Mouse (Mus musculus) monocyte, adult 5-6 weeks (primary cell): ENCODE data around the gene Gjb3. TPM values are rescaled to one million over a fixed set of nuclear protein-coding genes. Genes with fewer than 3 reads are reported as not detected.

Experiments
- ATAC-seq: fragments of 153-309, 156-312 bp; replicated peaks from 2 replicates; pipeline ENCODE4 v1.8.0; 2017; ENCODE audit warnings: mild to moderate bottlenecking; ENCODE audit not compliant: low TSS enrichment, insufficient number of reproducible peaks, severe bottlenecking, poor library complexity, low FRiP score
- total RNA-seq: library from RNA; stranded (forward); fragments of 200-1000, 200-491, 200-594 nt; gene quantifications from 3 replicates; pipeline ENCODE4 v1.2.3, GENCODE M21; 2017

Gjb3 gene
- total RNA-seq, 1 experiment from 2014 or later = not detected

GRCm38 (mm10) chr4:127345000-127345399, 14.4 kb upstream of the Gjb3 start:
- no peak for ATAC-seq

GRCm38 (mm10) chr4:127341372-127341771, 10.7 kb upstream of the Gjb3 start:
- ATAC-seq = no peak

GRCm38 (mm10) chr4:127337668-127338067, 7.0 kb upstream of the Gjb3 start:
- ATAC-seq = no peak

GRCm38 (mm10) chr4:127334870-127335504, 4.3 kb upstream of the Gjb3 start:
- no peak for ATAC-seq

DNA sequence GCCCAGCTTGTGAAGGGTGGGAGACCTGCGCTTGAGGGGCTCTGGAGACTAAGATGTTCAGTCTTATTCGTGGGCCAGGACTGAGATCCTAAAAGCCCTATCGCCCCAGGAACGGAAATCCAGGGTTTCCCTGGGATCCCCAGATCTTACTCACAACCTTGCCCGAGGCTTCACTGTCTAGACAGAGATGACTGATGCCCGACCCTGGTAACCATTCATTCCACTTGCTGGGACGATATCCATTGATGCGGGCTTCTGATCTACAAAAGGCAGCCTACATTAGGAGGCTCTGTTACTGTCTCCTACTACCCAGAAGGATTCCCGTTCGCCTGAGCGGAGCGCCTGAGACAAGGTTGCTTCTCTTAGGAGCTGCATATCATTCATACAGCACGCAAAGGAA, 527 bp upstream of the Gjb3 start:
- ATAC-seq = no peak

- ATAC-seq = no peak
These were observed 893 bp downstream of the Gjb3 start for GRCm38 (mm10) chr4:127329751-127330150.

DNA sequence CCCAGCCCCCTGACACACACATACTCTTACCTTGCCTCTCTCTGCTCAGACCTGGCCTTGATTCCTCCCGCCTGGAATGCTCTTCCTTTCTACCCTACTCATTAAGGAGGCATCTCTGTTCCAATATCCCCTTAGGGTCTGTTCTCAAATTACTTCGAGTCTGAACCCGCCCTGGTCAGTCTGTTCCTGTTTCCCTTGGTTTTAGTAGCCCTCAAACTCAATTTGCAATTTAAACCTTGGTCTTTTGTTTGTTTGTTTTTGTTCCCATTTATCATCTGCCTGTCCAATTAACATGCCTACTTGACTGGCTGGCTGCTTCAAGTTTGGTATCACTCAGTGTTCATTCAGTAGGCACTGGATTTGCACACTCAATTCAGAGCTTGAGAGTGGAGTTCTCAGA, 1.6 kb downstream of the Gjb3 start:
- ATAC-seq = no peak

DNA sequence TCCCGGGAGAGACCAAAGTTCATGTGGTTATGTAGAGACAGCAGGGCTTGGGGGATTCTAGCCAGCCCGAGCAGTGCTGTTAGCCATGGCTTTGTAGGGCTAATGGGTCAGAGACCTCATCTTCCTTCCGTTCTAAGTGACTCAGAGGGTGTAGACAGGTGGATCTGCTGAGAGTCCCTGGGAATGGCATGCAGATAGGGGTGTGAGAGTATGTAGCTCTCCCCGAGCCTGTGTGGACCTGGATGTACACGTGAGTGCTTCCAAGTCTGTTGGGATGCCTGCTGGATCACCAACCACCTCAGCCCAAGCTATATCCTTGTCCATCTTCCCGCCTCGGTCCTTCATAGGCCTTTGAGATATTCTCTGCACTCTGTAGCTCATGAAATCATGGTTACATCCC, 2.3 kb downstream of the Gjb3 start:
- ATAC-seq = no peak

DNA sequence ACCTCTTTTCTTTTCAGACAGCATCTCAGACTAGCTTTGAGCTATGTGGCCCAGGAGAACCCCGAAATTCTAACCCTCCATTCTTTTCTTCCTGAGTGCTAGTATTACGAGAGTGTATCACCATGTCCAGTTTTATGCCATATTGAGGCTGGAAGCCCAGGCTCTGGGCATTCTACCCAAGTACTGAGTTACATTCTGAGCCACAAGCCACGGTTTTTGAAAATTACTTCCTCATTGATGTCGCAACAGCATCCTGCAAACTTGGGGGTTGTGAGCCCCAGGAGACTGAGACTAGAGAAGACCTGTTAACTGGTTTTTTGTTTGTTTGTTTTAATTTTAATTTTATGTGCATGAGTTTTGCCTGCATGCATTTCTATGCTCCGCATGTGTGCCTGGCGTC, 2.9 kb downstream of the Gjb3 start:
- no peak for ATAC-seq

DNA sequence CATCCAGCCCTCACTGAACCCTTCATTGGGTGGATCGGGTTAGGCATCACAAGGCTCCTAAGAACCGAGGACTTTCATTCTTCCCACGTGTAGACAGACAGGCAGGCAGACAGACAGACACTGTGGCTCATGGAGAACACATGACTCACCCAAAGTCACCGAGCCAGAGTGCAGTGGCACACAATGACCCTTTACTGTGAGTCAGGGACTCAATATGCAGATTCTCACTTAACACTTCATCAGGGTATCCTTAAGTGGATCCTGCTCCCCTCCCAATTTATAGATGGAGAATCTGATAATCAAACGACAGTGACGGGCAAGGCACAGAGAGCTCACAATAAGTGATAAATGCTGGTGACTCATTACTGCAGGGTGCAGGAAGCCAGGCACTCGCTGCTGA, 3.4 kb downstream of the Gjb3 start:
- no peak for ATAC-seq

GRCm38 (mm10) chr4:127325276-127325675, 5.4 kb downstream of the Gjb3 start:
- ATAC-seq = no peak

- ATAC-seq = peak; percentile 32; the same call in 1 of the 2 replicates
These were observed 5.9 kb downstream of the Gjb3 start for GRCm38 (mm10) chr4:127324759-127325158.

GRCm38 (mm10) chr4:127324296-127324695, 6.3 kb downstream of the Gjb3 start:
- ATAC-seq = no peak

GRCm38 (mm10) chr4:127323651-127324050, 7.0 kb downstream of the Gjb3 start:
- ATAC-seq = no peak

DNA sequence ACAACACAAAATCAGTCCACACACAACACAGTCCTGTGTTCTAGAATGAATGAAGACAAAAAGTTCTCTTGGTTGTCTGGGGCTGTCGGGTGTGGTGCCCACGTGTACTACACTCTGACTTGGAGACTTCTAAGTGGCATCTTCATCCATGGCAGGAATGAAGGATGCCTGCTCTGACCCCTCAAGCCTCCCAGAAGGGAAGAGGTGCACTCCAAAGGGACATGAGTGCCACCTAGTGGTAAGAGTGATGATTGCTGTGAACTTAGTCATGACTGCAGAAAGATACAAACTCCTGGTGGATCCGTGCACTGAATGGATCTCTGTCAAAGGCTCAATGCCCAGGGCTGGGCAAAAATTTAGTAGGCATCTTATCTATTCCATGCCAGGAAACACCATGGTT, 11.0 kb downstream of the Gjb3 start:
- ATAC-seq = 0 out of 2 replicates have a peak, but pooled peaks have one; percentile 41

- no peak for ATAC-seq
These were observed 13.5 kb downstream of the Gjb3 start for GRCm38 (mm10) chr4:127317143-127317542.

DNA sequence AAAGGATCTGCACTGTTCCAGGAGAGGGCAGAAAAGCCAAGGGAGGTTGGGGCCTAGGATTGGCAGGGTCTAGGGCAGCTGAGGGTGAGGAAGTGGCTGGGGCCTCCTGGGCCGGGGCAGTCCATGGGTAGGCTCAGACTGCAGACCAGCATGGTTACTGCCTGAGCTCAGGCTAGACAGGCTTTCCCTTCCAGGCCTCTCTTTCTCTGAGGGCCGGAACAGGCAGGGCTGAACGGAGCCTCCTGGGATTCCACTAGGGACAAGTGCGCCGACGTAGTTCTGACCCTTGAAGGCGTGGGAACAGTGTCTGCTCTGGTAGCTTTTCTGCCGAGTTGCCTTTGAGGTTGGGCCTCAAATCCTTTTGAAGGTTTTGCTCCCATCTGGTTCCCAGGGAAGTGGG, 14.9 kb downstream of the Gjb3 start:
- no peak for ATAC-seq

- ATAC-seq = no peak
These were observed 16.1 kb downstream of the Gjb3 start for GRCm38 (mm10) chr4:127314585-127314984.

DNA sequence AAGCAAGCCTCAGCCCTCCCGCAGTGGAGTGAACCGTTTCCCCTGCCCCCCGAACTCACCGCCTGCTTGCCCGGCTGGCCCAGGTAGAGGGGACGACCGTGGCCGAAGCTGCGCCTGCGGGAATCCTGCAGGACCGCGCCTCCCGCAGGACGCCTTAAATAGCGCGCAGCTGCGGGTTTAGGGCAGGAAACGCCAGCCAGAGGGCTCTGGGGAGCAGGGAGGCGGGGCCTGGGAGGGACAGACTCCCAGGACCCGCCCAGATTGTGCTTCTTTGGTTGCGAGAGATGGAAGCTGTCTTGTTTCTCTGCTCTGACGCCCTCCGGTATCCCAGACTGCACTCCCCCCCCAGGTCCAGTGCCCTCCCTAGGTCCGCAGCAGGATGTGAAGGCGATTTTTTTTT, 16.8 kb downstream of the Gjb3 start, which contains the start of gene Gja4:
Gja4 (minus strand) TSS at position 179 of the 400 bp plus-strand sequence.
- ATAC-seq = no peak

GRCm38 (mm10) chr4:127312349-127312748, 18.3 kb downstream of the Gjb3 start:
- ATAC-seq = no peak

- no peak for ATAC-seq
These were observed 19.1 kb downstream of the Gjb3 start for GRCm38 (mm10) chr4:127311561-127311960.
